Mouse (Mus musculus) heart, adult 8-10 months (tissue): Measurements from ENCODE around the gene Acta1. TPM values are rescaled to one million over a fixed set of nuclear protein-coding genes. Genes with fewer than 3 reads are reported as not detected.

Experiments used
- DNase-seq: peaks from one replicate; pipeline ENCODE4 v3.0.0; 2022; ENCODE audit warnings: low spot score
- total RNA-seq, 4 experiments: library from RNA; stranded (reverse); gene quantifications; 2 replicates each; pipeline ENCODE4 v1.2.4; 2022

Acta1 gene
- total RNA-seq, 4 experiments from 2014 or later = 223 to 647 (median 436) TPM

GRCm38 (mm10) chr8:123844341-123844740 lies 50.2 kb downstream of the Acta1 start:
- DNase-seq = no peak

- no peak for DNase-seq
Observed at GRCm38 (mm10) chr8:123842086-123842485, 52.5 kb downstream of the Acta1 start.

Other genes starting within 250 kb of the Acta1 start
- gene Rhou, start 240.8 kb downstream of the Acta1 start, total RNA-seq = 1 to 10 TPM; 6.3 to 8.6 (median 7.0) TPM
- gene Rab4a, start 88.8 kb downstream of the Acta1 start, total RNA-seq = 10 to 100 TPM in 3 of 4 experiments, 1 to 10 TPM in 1; 9.4 to 14.1 (median 11.6) TPM
- gene Ccsap, start 34.5 kb downstream of the Acta1 start, total RNA-seq = 1 to 10 TPM in 1 of 4 experiments, under 1 TPM in 3; 0.44 to 1.4 (median 0.87) TPM
- gene Nup133, start 54.5 kb upstream of the Acta1 start, total RNA-seq = 10 to 100 TPM in 2 of 4 experiments, 1 to 10 TPM in 2; 8.4 to 11.9 (median 10.2) TPM
- gene Abcb10, start 88.4 kb upstream of the Acta1 start, total RNA-seq = 10 to 100 TPM; 41.0 to 50.0 (median 45.6) TPM
- 10 to 100 TPM; 14.1 to 15.2 (median 14.5) TPM for gene Taf5l, start 126.6 kb upstream of the Acta1 start, total RNA-seq
- gene Urb2, start 126.8 kb upstream of the Acta1 start, total RNA-seq = 1 to 10 TPM; 4.9 to 7.2 (median 6.5) TPM